Mouse (Mus musculus): ENCODE data around the gene Anks4b.

GRCm38 (mm10) chr7:120180547-120180946, 6.9 kb downstream of the Anks4b start:
- TF ChIP-seq EP300 (IDR thresholded peaks at IDR 0.05; ENCODE audit: low read depth) = no peak
- TF ChIP-seq CTCF (IDR thresholded peaks at IDR 0.05; ENCODE audit: low read depth) = no peak

Measured in heart, postnatal 0 days (tissue).